Mouse (Mus musculus): ENCODE measurements around the gene Ythdf2. TPM values are rescaled to one million over a fixed set of nuclear protein-coding genes. Genes with fewer than 3 reads are reported as not detected.

The Ythdf2 gene
- total RNA-seq, 2 experiments from 2014 or later = 27.3 to 27.6 TPM

- DNase-seq = no peak
- Histone ChIP-seq H3K4me3 (no peak overlapping the region), H3K27ac (no peak overlapping the region)
- no peak for TF ChIP-seq CTCF (IDR thresholded peaks at IDR 0.05)
- intact Hi-C loops (cut with DNase I) = no loop called here
These were observed 45.5 kb downstream of the Ythdf2 start for GRCm38 (mm10) chr4:132166350-132167290.

GRCm38 (mm10) chr4:132165691-132166090 is 46.4 kb downstream of the Ythdf2 start:
- no peak for TF ChIP-seq CTCF (IDR thresholded peaks at IDR 0.05)
- no peak overlapping the region for H3K4me3 ChIP-seq
- no peak for DNase-seq
- no peak overlapping the region for H3K27ac ChIP-seq
- intact Hi-C loops (cut with DNase I) = no loop called here

GRCm38 (mm10) chr4:132156941-132157622 is 55.0 kb downstream of the Ythdf2 start:
- Histone ChIP-seq H3K4me3 (peak overlapping the region; percentile 1; the same call in 1 of the 2 replicates), H3K27ac (peak overlapping the region; percentile 65)
- intact Hi-C loops (cut with DNase I) = no loop called here
- no peak for TF ChIP-seq CTCF (IDR thresholded peaks at IDR 0.05)
- no peak for DNase-seq

GRCm38 (mm10) chr4:132154877-132155670 is 57.0 kb downstream of the Ythdf2 start:
- no peak for TF ChIP-seq CTCF (IDR thresholded peaks at IDR 0.05)
- intact Hi-C loops (cut with DNase I) = no loop called here
- DNase-seq = no peak
- no peak overlapping the region for H3K4me3 ChIP-seq
- no peak overlapping the region for H3K27ac ChIP-seq

- Histone ChIP-seq H3K4me3 (no peak overlapping the region), H3K27ac (no peak overlapping the region)
- no peak for DNase-seq
- intact Hi-C loops (cut with DNase I) = no loop called here
- TF ChIP-seq CTCF (IDR thresholded peaks at IDR 0.05) = no peak
These were observed 60.4 kb downstream of the Ythdf2 start for GRCm38 (mm10) chr4:132151673-132152072.

- TF ChIP-seq CTCF (IDR thresholded peaks at IDR 0.05) = peak; percentile 20; the same call in 1 of the 2 replicates
- intact Hi-C loops (cut with DNase I) = no loop called here
- no peak for DNase-seq
- Histone ChIP-seq H3K4me3 (no peak overlapping the region), H3K27ac (no peak overlapping the region)
These were observed 65.9 kb downstream of the Ythdf2 start for GRCm38 (mm10) chr4:132146201-132146600.

GRCm38 (mm10) chr4:132145092-132145491 is 67.0 kb downstream of the Ythdf2 start:
- H3K27ac ChIP-seq = no peak overlapping the region
- H3K4me3 ChIP-seq = no peak overlapping the region
- no peak for DNase-seq
- intact Hi-C loops (cut with DNase I) = no loop called here
- TF ChIP-seq CTCF (IDR thresholded peaks at IDR 0.05) = no peak

- intact Hi-C loops (cut with DNase I) = no loop called here
- H3K27ac ChIP-seq = no peak within 1 kb of the TSS
- peak within 1 kb of the TSS; percentile 62 for H3K4me3 ChIP-seq
- TF ChIP-seq CTCF (IDR thresholded peaks at IDR 0.05) = no peak
- peak; percentile 28 for DNase-seq
These were observed 67.8 kb downstream of the Ythdf2 start, which contains the start of gene Oprd1 for GRCm38 (mm10) chr4:132144080-132144841. Gene Oprd1, minus strand, starts transcription at chr4:132144486.

- peak; percentile 30 for TF ChIP-seq CTCF (IDR thresholded peaks at IDR 0.05)
- Histone ChIP-seq H3K4me3 (no peak overlapping the region), H3K27ac (no peak overlapping the region)
- intact Hi-C loops (cut with DNase I) = no loop called here
- no peak for DNase-seq
These were observed 73.5 kb downstream of the Ythdf2 start for GRCm38 (mm10) chr4:132138640-132139039.

- H3K27ac ChIP-seq = no peak overlapping the region
- DNase-seq = no peak
- H3K4me3 ChIP-seq = no peak overlapping the region
- intact Hi-C loops (cut with DNase I) = no loop called here
- TF ChIP-seq CTCF (IDR thresholded peaks at IDR 0.05) = no peak
These were observed 75.1 kb downstream of the Ythdf2 start for GRCm38 (mm10) chr4:132137013-132137412.

Small RNAs within 50 kb of the gene (microRNA-seq; reads per million reads assigned to microRNA genes)
- gene Gm22033 = not detected

Other genes starting within 250 kb of the Ythdf2 start
- gene Gm10300, start 137.6 kb downstream of the Ythdf2 start, total RNA-seq (2021) = under 1 TPM in 1 of 2 experiments, not detected in 1; 0.08 TPM
- 100 to 1,000 TPM; 102 to 113 TPM for gene Epb41, start 137.0 kb downstream of the Ythdf2 start, total RNA-seq (2021)
- not detected for gene Oprd1, start 67.8 kb downstream of the Ythdf2 start, total RNA-seq (2021)
- 10 to 100 TPM in 1 of 2 experiments, 1 to 10 TPM in 1; 8.7 to 10.6 TPM for gene Gmeb1, start 49.3 kb upstream of the Ythdf2 start, total RNA-seq (2021)
- gene Taf12, start 62.1 kb upstream of the Ythdf2 start, total RNA-seq (2021) = 10 to 100 TPM; 34.7 to 38.4 TPM
- under 1 TPM in 1 of 2 experiments, not detected in 1; 0.33 TPM for gene Rab42, start 91.1 kb upstream of the Ythdf2 start, total RNA-seq (2021)
- gene Trnau1ap, start 117.2 kb upstream of the Ythdf2 start, total RNA-seq (2021) = 10 to 100 TPM; 10.4 to 11.7 TPM
- 1 to 10 TPM; 7.7 to 7.8 TPM for gene Rcc1, start 141.3 kb upstream of the Ythdf2 start, total RNA-seq (2021)
- gene Phactr4, start 210.2 kb upstream of the Ythdf2 start, total RNA-seq (2021) = 10 to 100 TPM; 14.6 to 15.6 TPM